25 mouse cellular contexts compared by ENCODE assay signal in the genomic region with DNA sequence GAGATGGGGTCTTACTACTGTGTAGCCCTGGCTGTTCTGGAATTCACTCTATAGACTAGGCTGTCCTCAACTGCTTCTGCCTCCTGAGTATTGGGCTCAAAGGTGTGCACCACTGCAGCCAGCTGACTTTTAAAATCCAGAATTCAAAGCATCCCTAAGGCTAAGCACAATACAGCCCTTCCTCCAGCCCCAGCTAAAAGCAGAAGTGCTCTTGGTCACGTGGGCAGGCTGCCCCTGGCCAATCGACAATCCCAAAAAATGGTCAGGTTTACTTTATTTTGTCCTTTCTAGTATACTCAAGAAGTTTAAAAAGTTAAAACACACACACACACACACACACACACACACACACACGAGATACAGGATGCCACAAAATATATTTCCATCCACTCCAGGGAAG. TPM values are rescaled to one million over a fixed set of nuclear protein-coding genes. Genes with fewer than 3 reads are reported as not detected.
A peak's percentile ranks its signal among the peaks of the same experiment; 100 is the strongest.
DNase-seq lines count a peak whose midpoint lies in the region; ATAC-seq and TF ChIP-seq lines count a peak whose summit lies in the region.
"Had no signal": no experiment of that assay in that cellular context is flagged by ENCODE, and none has a peak within 500 bp of the region (broad histone marks: within the 10 kb centered on the region; RNA-seq: fewer than 3 reads in every experiment).

No protein-coding gene starts in this region.

- intact Hi-C loops in gastrocnemius, adult 2 months (cut with DNase I), result no loop called here
- intact Hi-C loops in gastrocnemius, postnatal 36 days (cut with DNase I), result no loop called here

- H3K27ac ChIP-seq in gastrocnemius, adult 2 months, result peak overlapping the region; percentile 62; the same call in 1 of the 2 replicates
- H3K27ac ChIP-seq in macrophage, result peak overlapping the region; percentile 71
- H3K27ac ChIP-seq: embryonic facial prominence, embryonic 15.5 days; forebrain, embryonic 15.5 days; hindbrain, embryonic 13.5 days; neural tube, embryonic 13.5 days; stomach, embryonic 15.5 days had no signal

- peak; percentile 24 for DNase-seq in gastrocnemius, adult 2 months
- no peak for DNase-seq in gastrocnemius, postnatal 36 days
- DNase-seq in B cell, adult 2 months, result peak; percentile 20 to 21
- DNase-seq in gastrocnemius, postnatal 4 days (ENCODE audit: low spot score in 2 of 2), result no peak
- no peak for DNase-seq in lung, postnatal 14 days
- DNase-seq in thymus, postnatal 0 days (ENCODE audit: low spot score), result no peak
- DNase-seq: adrenal gland, adult 2 months; cerebellum, adult 8-10 months; gastrocnemius, postnatal 10 days; kidney, postnatal 14 days; lung, embryonic 14.5 days; lung, postnatal 36 days; thymus, adult 18-20 months; thymus, postnatal 4 days had no signal

- H3K36me3 ChIP-seq in macrophage (ENCODE audit: inconsistent target), result peaks cover 73% of the 10 kb centered on the region

- TF ChIP-seq CTCF in gastrocnemius, adult 2 months (IDR thresholded peaks at IDR 0.05), result no peak

- ATAC-seq in common myeloid progenitor, adult 5-6 weeks (replicated peaks; ENCODE audit: low read depth, poor library complexity, severe bottlenecking), result peak; percentile 52; the same call in 1 of the 2 replicates
- ATAC-seq: forebrain, embryonic 15.5 days; midbrain, embryonic 16.5 days; Patski had no signal

- 15% methylated on average over 3 of the region's 3 CpGs for WGBS in macrophage (ENCODE audit: missing documents)

- H3K4me3 ChIP-seq in gastrocnemius, adult 2 months, result no peak overlapping the region
- H3K4me3 ChIP-seq in macrophage (ENCODE audit: inconsistent target), result no peak overlapping the region
- H3K4me3 ChIP-seq: embryonic facial prominence, embryonic 15.5 days; forebrain, embryonic 15.5 days; heart, adult 2 months; hindbrain, embryonic 13.5 days; myocyte; neural tube, embryonic 13.5 days; stomach, embryonic 15.5 days had no signal

- H3K79me2 ChIP-seq in macrophage (ENCODE audit: inconsistent target), result peaks cover 96% of the 10 kb centered on the region

RNA-seq across cellular contexts. Expression of a gene that starts 19.0 kb away (rescaled TPM):
- 10 to 100 TPM; 40.4 to 43.8 TPM for total RNA-seq in gastrocnemius, adult 2 months (2021)
- 10 to 100 TPM; 32.8 to 35.8 TPM for total RNA-seq in gastrocnemius, postnatal 36 days (2021)
- total RNA-seq in common myeloid progenitor, adult 5-6 weeks (2017), result 89.2 and 110 TPM in 2 replicates
- 100 to 1,000 TPM in 20 of 26 experiments, 10 to 100 TPM in 6; 45.8 to 392 (median 182) TPM for total RNA-seq in macrophage (2018; cell fraction: chromatin; rRNA removed)
- 100 to 1,000 TPM in 24 of 26 experiments, 10 to 100 TPM in 2; 91.4 to 232 (median 145) TPM for total RNA-seq in macrophage (2018; cell fraction: cytosol; rRNA removed)
- total RNA-seq in macrophage (2018; cell fraction: nucleus; rRNA removed), result 100 to 1,000 TPM in 20 of 26 experiments, 10 to 100 TPM in 6; 44.6 to 417 (median 172) TPM
- polyA plus RNA-seq in macrophage (2018), result 104 to 248 TPM (median 153 TPM) in 3 replicates
- total RNA-seq in gastrocnemius, postnatal 4 days (2021), result 10 to 100 TPM; 44.4 to 50.2 TPM
- polyA plus RNA-seq in thymus, postnatal 0 days (2015; fragmentation: Nextera tagmentation; extraction: Ambion mirVana), result 18.7 and 20.9 TPM in 2 replicates

Comparison
In these comparisons a context has a peak if more than half of its experiments do, and no peak if none do; other contexts are left out.
1. DNase-seq: peak in gastrocnemius, adult 2 months (single experiment) and B cell, adult 2 months (2 of 2); none in gastrocnemius, postnatal 36 days (0 of 2), gastrocnemius, postnatal 4 days (0 of 2), lung, postnatal 14 days (single experiment) and thymus, postnatal 0 days (single experiment).